Mouse (Mus musculus): Measurements from ENCODE around the gene Rnf144a.

Rnf144a gene

DNA sequence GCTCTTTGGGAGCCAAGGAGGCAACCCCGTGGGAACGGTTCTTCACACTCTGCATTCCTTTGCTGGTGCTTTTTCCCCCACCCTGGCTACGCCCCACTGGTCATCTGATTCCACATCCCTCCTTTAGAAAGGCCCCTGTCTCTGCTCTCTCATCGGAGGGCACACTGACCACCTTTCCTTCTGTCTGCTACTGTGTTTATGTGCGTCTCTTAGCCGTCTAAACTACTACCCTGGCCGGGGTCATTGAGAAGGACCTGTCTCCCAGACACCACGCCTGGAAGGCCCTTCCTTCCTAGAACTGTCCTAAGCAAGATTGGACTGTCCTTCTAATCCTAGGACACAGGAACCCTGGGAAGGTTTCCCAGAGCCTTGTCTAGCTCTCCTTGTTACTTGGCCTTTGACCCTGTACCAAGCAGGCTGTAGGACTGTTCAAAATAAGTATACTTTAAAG is 1.1 kb downstream of the Rnf144a start:
- CTCF ChIA-PET, result interaction anchor here in 1 of 4 experiments (0.5 to 1.0 kb wide), 2 partner anchors 9 to 923 kb away, joined by 3 read pairs; no protein-coding TSS in a partner anchor
- POLR2A ChIA-PET, result interaction anchor here in 2 of 4 experiments (0.5 to 1.6 kb wide), 3 partner anchors 16 to 1266 kb away, joined by 3 read pairs; no protein-coding TSS in a partner anchor

DNA sequence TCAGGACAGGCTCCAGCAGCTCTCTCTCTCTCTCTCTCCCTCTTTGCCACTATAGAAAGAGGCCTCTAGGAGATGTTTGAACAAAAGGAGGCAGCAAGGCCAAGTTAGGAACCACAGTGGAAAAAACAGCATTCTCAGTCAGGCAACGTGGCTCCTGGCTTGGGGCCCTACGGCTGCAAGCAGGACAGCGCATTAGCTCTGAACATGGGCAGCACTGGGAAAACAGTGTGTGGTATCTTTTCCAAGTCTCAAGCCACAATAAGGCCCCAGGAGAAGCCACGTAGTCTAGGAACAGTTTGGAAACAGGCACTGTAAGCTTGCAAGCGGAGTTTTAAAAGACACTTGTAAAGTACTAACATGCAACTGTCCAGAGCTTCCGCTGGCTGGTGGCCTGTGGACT is 2.3 kb downstream of the Rnf144a start:
- CTCF ChIA-PET, result interaction anchor here in 1 of 4 experiments (1.2 kb wide), 1 partner anchor 56 kb away, joined by 3 read pairs; no protein-coding TSS in a partner anchor
- POLR2A ChIA-PET, result interaction anchor here in 1 of 4 experiments (0.5 to 0.9 kb wide), 2 partner anchors 56 to 57 kb away, joined by 3 to 4 read pairs; partner anchors contain the start of gene Cmpk2

DNA sequence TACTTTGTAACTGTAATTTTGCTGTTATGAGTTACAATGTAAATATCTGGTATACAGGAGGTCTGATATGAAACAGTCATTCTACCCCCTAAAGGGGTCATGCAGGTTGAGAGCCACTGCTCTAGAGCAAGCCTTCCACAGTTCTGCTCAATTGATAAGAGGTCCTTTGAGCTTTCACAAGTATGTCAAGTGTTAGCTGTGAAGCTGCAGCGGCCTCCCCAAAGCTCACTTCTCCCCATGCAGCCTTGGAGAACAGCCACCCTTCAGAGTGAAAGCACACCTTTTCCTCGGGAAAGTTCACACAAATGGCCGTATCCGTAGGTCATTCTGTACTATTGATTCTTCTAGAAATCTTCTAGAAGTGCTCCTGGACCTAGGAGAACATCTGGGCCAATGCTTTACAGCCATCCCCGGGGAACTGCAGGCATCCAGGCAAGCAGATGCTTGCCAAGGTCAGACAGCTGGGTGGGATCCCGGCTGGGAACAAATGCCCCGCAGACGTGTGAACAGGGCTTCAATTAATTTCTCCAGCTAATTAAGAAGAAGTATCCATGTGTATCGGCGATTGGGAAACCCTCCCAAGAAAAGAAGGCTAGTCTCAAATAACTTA is 3.1 kb downstream of the Rnf144a start:
- POLR2A ChIA-PET, result interaction anchor here in 2 of 4 experiments (0.8 to 0.9 kb wide), 2 partner anchors 8 to 56 kb away, joined by 3 to 4 read pairs; no protein-coding TSS in a partner anchor

DNA sequence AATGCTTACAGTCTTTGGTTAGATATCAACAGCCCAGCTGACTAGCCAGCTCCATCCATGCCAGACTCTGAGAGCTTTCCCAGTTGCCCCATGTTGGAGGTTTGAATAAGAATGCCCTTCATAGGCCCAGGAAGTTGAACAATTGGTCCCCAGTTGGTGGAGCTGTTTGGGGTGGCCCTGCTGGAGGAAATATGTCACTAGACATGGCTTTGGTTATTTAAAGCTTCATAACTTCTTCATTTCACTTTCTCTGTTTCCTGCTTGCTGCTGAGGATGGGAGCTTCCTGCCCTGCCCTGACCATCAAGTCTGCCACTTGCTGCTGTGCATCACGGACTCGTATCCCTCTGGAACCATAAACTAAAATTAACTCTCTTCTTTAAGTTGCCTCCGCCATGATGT is 4.6 kb downstream of the Rnf144a start:
- ChIA-PET CTCF (interaction anchor here in 1 of 4 experiments (0.8 kb wide), 1 partner anchor 17 kb away, joined by 3 read pairs; no protein-coding TSS in a partner anchor), POLR2A (interaction anchor here in 1 of 4 experiments (1.4 kb wide), 1 partner anchor 67 kb away, joined by 3 read pairs; no protein-coding TSS in a partner anchor)

More for the DNA sequence above, 3.1 kb downstream of the Rnf144a start:
- CTCF ChIA-PET, result interaction anchor here in 1 of 4 experiments (1.2 kb wide), 1 partner anchor 56 kb away, joined by 3 read pairs; no protein-coding TSS in a partner anchor

DNA sequence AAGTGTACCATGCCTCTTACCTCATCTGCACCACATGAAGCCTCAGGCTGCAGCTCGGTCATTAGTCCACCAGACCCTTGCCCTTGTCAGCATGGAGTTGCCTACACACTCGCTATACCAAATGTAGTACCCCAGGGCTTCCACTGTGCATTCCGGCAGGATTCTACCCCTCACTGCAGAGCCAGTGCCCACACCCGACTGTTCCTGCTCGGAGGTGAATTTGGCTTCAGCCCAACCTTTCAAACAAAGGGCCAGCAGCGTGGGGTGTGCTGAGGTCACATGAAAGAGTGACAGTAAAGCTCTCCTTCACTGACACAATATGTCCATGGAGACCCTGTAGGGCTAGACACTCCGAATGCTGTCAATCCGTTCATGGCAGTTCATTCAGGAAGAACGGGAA is 6.3 kb downstream of the Rnf144a start:
- ChIA-PET CTCF (no interaction called here), POLR2A (no interaction called here)

DNA sequence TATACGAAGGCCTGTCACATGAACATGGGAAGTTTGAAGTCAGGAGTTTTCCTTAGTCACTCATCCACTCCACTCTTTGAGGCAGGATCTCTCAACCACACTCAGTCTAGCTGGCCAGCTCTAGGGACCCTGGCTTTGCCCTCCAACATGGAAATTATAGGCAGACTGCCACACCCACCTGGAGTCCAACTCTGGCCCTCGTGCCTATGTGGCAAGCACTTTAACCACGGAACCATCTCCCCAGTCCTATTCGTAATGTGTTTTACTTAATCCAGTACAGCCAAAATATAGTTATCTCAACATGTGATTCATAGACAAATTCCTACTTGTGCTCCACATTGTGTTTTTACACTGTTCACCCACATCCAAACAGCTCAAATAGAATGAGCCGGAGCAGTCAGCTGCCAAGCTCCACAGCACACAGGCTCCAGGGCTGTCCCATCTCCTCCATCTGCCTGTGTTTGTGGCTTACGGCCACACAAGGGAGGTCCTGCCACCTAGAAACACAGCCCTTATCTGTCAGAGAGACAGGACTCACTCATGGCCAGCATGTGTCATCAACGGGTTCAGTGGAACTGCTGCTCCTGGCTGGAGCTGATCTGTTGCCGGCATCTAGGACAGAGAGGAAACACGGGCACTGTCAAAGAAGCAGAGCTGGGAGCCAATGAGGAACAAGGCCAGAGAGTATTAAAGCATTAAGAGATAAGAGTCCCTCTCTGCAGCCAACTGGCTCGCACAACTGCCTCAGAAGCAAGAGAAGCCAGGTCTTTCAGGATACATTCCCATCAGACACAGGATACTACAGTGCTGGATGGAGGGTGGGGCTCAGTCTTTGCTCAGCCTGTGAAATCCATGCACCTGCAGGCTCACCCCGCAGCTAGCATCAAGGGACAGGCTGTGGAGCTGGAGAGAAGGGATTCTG is 10.0 kb downstream of the Rnf144a start:
- CTCF ChIA-PET, result no interaction called here
- POLR2A ChIA-PET, result interaction anchor here in 2 of 4 experiments (1.1 to 1.5 kb wide), 2 partner anchors 10 kb away, joined by 3 to 4 read pairs; partner anchors contain the start of gene Rnf144a (in 2 of the 2)

DNA sequence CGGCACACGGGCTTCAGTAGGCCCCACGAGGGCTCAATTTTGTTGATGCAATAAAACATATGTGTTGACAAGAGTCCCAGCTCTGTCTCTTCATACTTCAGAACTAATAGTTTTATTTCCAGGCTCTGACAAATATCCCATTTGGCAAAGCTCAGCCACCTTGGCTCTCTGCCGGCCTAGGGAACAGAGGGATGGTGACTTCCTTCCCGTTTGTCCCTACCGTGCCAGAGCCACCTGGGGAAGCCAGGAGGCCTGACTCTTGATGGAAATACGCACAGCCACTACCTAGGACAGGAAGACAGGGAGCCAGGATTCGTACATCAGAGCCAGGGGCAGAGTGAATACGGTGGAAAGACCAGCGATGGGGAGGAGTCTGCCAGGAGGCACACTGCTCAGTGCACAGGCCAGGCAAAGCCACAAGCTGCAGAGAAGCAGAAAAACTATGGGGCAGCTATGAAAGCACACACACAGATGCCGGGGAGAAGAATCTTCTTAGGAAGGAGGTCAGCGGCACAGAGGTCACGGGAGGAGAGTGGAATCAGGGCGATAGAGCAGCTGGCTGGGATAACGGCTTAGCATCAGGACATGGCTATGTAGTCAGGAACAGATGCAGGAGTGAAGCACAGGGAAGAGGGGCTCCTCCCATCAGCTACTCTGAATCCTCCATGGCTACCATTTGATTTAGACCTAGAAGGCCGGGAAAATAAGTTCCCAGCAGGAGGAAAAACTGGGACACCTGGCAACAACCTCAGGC is 11.5 kb downstream of the Rnf144a start:
- ChIA-PET POLR2A (interaction anchor here in 1 of 4 experiments (0.9 kb wide), 1 partner anchor 9 kb away, joined by 3 read pairs; no protein-coding TSS in a partner anchor), CTCF (no interaction called here)

DNA sequence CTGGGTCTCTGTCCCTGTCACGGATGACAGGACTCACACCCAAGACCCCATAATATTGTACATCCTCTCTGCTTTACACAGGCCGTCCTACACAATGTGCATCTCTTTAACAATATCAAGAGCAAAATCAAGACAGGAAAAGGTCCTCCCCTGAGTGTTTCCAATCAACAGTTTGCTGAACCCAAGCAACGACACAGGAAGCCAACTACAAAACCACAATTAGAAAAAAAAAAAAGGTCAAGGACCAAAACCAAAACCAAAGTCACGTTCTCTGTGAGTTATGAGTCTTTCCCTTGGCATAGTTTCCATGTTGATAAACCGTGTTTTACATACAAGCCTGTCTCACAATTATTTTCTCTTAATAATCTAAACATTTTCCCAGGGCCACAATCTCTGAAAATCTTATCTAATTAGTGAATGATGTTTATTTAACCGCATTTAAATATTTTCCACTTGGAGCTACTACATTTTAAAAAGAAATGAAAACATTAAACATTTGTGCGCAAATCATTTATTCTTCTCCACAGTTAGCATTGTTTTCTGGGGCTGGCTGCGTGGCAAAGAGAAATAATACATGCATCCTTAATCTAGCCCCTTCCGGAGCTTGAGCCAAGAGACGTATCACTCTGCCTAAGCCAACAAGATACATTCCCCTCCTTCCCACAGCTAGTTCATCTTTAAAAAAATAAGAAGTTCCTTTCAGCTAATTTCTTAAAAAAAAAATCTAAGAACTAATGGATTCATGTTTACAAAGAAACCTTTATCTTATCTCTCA is 13.2 kb downstream of the Rnf144a start:
- POLR2A ChIA-PET, result interaction anchor here in 2 of 4 experiments (0.6 to 1.0 kb wide), 2 partner anchors 1306 to 1771 kb away, joined by 4 read pairs; no protein-coding TSS in a partner anchor
- CTCF ChIA-PET, result interaction anchor here in 2 of 4 experiments (1.0 to 1.1 kb wide), 2 partner anchors 87 to 91 kb away, joined by 3 read pairs; no protein-coding TSS in a partner anchor

DNA sequence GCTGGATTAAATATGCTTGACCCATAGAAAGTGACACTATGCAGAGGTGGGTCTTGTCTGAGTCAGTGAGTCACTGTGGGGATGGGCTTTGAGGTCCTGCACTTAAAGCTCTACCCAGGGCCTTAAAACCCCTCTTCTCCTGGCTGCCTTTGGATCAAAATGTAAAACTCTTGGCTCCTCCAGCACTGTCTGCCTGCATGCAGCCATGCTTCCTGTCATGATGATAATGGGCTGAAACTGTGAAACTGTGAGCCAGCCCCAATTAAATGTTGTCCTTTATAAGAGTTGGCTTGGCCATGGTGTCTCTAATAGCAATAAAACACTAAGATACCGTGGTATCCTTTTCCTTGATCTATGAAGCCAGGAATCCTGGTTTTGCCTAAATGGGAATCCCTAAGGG is 13.8 kb downstream of the Rnf144a start:
- ChIA-PET CTCF (no interaction called here), POLR2A (no interaction called here)

DNA sequence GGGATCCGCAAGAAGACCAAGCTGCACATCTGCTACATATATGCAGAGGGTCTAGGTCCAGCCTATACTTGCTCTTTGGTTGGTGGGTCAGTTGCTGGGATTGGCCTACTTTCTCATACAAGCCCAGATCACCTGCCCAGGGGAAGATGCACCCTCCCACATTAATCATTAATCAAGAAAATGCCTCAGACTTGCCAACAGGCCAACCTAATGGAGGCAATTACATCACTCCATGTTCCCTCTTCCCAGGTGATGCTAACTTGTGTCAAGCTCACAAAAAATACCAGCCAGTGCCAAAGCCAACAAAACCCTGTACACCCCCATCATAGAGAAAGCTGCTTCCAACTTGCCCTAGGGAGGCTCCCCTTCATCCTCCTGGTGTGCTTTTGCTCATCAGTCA is 14.3 kb downstream of the Rnf144a start:
- ChIA-PET POLR2A (no interaction called here), CTCF (no interaction called here)

DNA sequence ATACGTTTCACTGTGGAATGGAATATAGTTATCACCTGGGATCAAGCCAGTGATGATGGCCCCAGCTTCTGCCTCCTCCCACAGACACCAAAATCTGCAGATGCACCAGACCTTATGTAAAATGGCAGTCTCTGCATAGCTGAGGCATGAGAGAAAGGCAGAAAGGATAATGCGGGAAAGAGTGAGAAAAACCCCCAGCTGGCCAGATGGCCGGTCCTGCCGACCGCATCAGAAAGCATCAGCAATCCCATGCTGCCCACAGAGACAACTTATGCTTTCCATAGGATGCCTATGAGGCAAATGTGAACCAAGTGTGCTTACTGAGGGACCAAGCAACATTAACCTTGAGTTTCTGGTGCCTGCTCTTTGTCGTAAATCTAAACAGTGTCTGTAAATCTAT is 15.7 kb downstream of the Rnf144a start:
- ChIA-PET CTCF (no interaction called here), POLR2A (no interaction called here)

DNA sequence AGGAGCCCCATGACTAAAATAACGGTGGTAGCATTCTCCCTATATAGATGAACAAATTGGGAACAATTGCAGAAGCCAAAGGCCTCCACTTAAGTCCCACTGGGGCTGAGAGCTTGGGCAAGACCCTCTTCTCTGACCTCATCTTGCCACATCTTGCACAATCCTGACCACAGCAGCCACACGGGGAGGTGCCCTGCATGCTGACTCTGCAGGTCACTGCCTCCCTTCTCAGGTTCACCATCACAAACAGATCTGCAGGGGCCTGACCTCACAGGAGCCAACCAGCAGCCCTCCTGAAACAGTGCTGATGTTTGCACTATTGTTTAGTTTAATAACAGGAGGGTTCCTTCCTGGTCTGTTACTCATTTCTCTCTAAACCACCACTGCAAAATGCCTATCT is 16.5 kb downstream of the Rnf144a start:
- ChIA-PET POLR2A (interaction anchor here in 2 of 4 experiments (0.7 to 1.4 kb wide), 2 partner anchors 16 to 872 kb away, joined by 3 read pairs; partner anchors contain the start of gene Rnf144a (in 1 of the 2)), CTCF (interaction anchor here in 1 of 4 experiments (0.5 kb wide), 1 partner anchor 73 kb away, joined by 7 read pairs; no protein-coding TSS in a partner anchor)

DNA sequence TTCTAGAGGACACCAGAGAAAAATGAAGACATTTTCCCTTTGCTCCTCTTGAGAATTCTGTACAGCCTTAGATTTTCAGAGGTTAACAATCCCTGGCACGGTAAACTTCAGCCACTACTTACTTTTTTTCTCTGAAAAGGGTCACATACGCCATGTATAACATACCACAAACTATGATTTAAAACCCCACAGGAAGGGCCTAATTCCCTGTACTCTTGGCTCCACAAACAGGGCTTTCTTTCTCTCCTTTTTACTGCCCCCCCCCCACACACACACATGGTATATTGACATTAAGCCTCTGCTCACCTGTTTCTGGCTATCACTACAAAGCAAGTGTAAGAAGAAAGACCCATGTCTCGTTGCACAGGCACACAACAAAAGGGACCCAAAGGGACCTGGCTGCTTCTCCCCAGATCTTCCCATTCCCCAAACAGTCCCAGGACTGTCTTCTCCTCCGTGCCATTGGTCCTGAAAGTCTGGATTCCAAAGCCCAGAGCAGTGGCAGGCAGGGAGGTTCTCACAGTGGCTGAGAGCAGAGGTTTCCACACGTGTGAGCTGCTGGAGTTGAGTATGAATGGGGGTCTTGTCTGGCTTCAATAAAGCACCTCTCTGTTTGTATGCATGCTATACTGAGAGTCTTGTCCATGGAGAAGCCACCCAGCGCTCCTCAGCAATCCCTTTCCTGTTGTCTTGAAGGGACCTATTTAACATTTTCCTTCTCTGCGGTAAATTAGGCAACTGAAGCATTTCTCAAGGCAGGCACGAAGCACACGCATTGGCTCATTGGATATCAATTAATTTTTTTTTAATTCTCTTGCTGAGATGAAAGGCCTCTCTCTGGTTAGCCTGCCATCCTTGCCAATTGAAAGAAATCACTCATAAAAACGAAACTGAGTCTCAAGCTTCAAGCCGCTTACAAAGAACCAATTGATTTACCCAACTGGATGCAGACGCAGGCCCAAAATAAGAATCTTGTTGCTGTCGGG is 20.3 kb downstream of the Rnf144a start:
- CTCF ChIA-PET, result no interaction called here
- POLR2A ChIA-PET, result interaction anchor here in 1 of 4 experiments (0.6 kb wide), 1 partner anchor 56 kb away, joined by 3 read pairs; no protein-coding TSS in a partner anchor

DNA sequence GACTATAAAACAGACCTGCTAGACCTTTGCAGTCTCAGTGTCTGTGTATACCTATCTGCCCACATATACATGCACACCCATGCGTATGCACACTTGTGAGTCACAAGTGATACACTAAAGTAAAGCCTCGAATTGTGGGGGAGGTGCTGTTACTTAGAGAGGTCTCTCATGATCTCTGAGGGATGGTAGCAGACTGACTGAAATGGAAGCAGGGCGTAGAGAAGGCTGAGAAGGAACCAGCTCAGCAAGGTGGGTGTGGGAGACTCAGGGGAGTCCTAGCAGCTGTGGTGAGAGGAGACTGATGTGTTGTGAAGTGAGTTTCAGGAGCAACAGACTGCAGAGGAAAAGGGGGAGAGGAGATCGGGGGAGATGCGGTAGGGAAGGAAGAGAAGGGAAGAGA is 21.8 kb downstream of the Rnf144a start:
- CTCF ChIA-PET, result no interaction called here
- POLR2A ChIA-PET, result no interaction called here

DNA sequence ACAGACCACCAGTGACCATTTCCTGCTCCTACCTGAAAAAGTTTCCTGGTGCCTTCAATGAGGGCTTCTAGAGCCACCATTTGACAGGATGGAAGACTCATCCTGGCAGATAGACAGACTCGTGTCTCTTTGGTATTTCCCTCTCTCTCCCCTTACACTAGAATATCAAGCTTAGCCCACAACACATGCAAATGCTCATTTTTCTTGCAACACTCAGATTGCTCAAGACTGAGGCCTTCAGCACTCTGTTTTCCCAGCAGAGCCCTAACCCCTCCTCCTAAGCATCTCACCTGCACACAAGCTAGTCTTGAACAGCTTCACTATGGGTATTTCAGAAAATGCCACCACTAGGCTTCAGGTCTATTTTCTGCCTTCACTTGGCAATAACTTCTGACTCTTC is 23.9 kb downstream of the Rnf144a start:
- ChIA-PET CTCF (no interaction called here), POLR2A (interaction anchor here in 1 of 4 experiments (0.6 kb wide), 1 partner anchor 839 kb away, joined by 3 read pairs; no protein-coding TSS in a partner anchor)

DNA sequence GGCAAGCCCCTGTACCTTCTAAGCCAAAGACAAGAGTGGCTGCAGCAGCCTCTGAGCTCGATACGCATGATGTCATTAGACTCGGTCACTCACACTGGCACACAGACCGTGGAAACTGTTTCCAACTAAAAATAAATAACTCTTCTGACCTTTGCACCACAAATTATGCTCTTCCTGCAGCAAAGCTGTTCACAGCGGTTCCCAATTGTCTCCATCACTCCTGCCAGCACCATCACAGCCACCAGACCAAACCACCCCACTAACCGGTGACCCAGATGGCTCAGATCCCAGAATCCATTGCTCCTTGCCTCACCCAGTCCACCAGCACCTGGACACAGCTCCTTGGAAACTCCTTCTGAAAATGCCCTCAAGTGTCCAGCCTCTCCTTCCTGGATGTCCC is 27.5 kb downstream of the Rnf144a start:
- ChIA-PET CTCF (no interaction called here), POLR2A (interaction anchor here in 1 of 4 experiments (0.6 kb wide), 1 partner anchor 187 kb away, joined by 6 read pairs; no protein-coding TSS in a partner anchor)

DNA sequence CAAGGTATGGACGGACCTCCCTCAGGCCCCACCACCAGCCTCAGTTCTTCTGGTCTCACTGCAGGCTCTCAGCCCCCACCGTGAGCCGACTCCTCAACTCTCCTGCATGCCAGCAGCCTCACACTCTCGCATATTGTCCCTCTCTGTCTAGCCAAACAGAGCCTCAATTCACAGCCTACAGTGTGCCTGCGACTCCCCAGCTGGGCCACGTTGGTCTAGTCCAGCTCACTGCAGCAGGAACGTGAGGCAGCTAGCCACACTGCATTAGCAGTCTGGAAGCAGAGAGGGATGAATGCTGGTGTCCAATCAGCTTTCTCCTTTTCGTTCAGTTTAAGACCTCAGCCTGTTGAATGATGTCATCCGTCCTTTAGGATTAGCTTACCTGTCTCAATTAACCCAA is 28.1 kb downstream of the Rnf144a start:
- POLR2A ChIA-PET, result interaction anchor here in 1 of 4 experiments (0.6 kb wide), 1 partner anchor 186 kb away, joined by 6 read pairs; no protein-coding TSS in a partner anchor
- CTCF ChIA-PET, result no interaction called here

Measured in embryonic stem cell, embryonic (primary cell).